Mouse (Mus musculus): ENCODE results near the gene Cd47. TPM values are rescaled to one million over a fixed set of nuclear protein-coding genes. Genes with fewer than 3 reads are reported as not detected.

Gene Cd47
- polyA plus RNA-seq, 1 experiment: 84.8 TPM

- DNase-seq (ENCODE audit: low spot score): no peak
Measured at GRCm38 (mm10) chr16:49907356-49907755, 107.0 kb downstream of the Cd47 start.

GRCm38 (mm10) chr16:49909536-49909935 is 109.2 kb downstream of the Cd47 start:
- no peak for DNase-seq (ENCODE audit: low spot score)

- DNase-seq (ENCODE audit: low spot score): no peak
Measured at GRCm38 (mm10) chr16:49914094-49914493, 113.8 kb downstream of the Cd47 start.

- DNase-seq (ENCODE audit: low spot score): no peak
Measured at GRCm38 (mm10) chr16:49915532-49916476, 115.5 kb downstream of the Cd47 start.

GRCm38 (mm10) chr16:49920191-49920590 is 119.9 kb downstream of the Cd47 start:
- DNase-seq (ENCODE audit: low spot score): no peak

GRCm38 (mm10) chr16:49921677-49922076 is 121.3 kb downstream of the Cd47 start:
- no peak for DNase-seq (ENCODE audit: low spot score)

GRCm38 (mm10) chr16:49922098-49922497 is 121.8 kb downstream of the Cd47 start:
- DNase-seq (ENCODE audit: low spot score): no peak

GRCm38 (mm10) chr16:49923720-49924119 is 123.4 kb downstream of the Cd47 start:
- no peak for DNase-seq (ENCODE audit: low spot score)

- no peak for DNase-seq (ENCODE audit: low spot score)
Measured at GRCm38 (mm10) chr16:49924941-49925340, 124.6 kb downstream of the Cd47 start.

- DNase-seq (ENCODE audit: low spot score): no peak
Measured at GRCm38 (mm10) chr16:49933274-49933673, 132.9 kb downstream of the Cd47 start.

- DNase-seq (ENCODE audit: low spot score): no peak
Measured at GRCm38 (mm10) chr16:49936008-49936443, 135.7 kb downstream of the Cd47 start.

- DNase-seq (ENCODE audit: low spot score): no peak
Measured at GRCm38 (mm10) chr16:49936793-49937192, 136.5 kb downstream of the Cd47 start.

- no peak for DNase-seq (ENCODE audit: low spot score)
Measured at GRCm38 (mm10) chr16:49937218-49938165, 137.2 kb downstream of the Cd47 start.

- no peak for DNase-seq (ENCODE audit: low spot score)
Measured at GRCm38 (mm10) chr16:49938483-49939301, 138.4 kb downstream of the Cd47 start.

GRCm38 (mm10) chr16:49939376-49939775 is 139.0 kb downstream of the Cd47 start:
- DNase-seq (ENCODE audit: low spot score): no peak

GRCm38 (mm10) chr16:49940473-49940872 is 140.1 kb downstream of the Cd47 start:
- no peak for DNase-seq (ENCODE audit: low spot score)

- no peak for DNase-seq (ENCODE audit: low spot score)
Measured at GRCm38 (mm10) chr16:49941031-49941430, 140.7 kb downstream of the Cd47 start.

GRCm38 (mm10) chr16:49943726-49944125 is 143.4 kb downstream of the Cd47 start:
- DNase-seq (ENCODE audit: low spot score): no peak

- DNase-seq (ENCODE audit: low spot score): no peak
Measured at GRCm38 (mm10) chr16:49945084-49945483, 144.8 kb downstream of the Cd47 start.

- no peak for DNase-seq (ENCODE audit: low spot score)
Measured at GRCm38 (mm10) chr16:49947049-49947448, 146.7 kb downstream of the Cd47 start.

- DNase-seq (ENCODE audit: low spot score): no peak
Measured at GRCm38 (mm10) chr16:49947610-49948009, 147.3 kb downstream of the Cd47 start.

All from urinary bladder, adult 2 months (tissue).